Mouse (Mus musculus) adrenal gland, adult 2 months (tissue): ENCODE data around the gene Luc7l3. TPM values are rescaled to one million over a fixed set of nuclear protein-coding genes. Genes with fewer than 3 reads are reported as not detected.

Source experiments
- DNase-seq: peaks from one replicate; pipeline ENCODE4 v3.0.0; 2021
- polyA plus RNA-seq: library from polyadenylated mRNA; depleted of rRNA; stranded (reverse); fragments of >200 nt; gene quantifications from 2 replicates; pipeline ENCODE4 v1.2.3, GENCODE M21; 2012; rRNA removed
- total RNA-seq, 2 experiments: library from RNA; stranded (reverse); gene quantifications; 2 replicates each; pipeline ENCODE4 v1.2.3; 2021

Luc7l3 gene
- total and polyA plus RNA-seq, 3 experiments: 2.6 to 63.7 (median 59.5) TPM

GRCm38 (mm10) chr11:94259814-94260213, 62.0 kb downstream of the Luc7l3 start:
- DNase-seq: no peak

DNA sequence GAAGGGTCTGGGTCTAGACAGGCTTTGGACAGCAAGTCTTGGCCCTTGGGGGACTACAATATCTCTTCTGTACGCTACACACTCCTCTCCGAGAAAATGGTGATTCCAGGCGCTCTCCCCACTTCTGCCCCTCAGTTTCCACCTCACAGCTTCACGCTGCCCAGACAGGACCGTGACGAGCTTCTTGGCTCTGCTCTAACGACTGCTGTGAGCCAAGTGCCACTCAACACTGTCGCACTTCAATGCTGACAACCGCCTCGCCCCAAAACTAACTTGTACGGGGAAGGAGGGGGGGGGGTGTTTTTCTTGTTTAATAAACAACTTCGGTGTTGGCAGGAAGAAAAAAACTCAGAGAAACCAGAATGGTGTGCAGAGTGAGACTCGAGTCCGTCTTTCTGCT, 63.8 kb downstream of the Luc7l3 start:
- DNase-seq: no peak

GRCm38 (mm10) chr11:94255733-94256132, 66.1 kb downstream of the Luc7l3 start:
- DNase-seq: no peak

DNA sequence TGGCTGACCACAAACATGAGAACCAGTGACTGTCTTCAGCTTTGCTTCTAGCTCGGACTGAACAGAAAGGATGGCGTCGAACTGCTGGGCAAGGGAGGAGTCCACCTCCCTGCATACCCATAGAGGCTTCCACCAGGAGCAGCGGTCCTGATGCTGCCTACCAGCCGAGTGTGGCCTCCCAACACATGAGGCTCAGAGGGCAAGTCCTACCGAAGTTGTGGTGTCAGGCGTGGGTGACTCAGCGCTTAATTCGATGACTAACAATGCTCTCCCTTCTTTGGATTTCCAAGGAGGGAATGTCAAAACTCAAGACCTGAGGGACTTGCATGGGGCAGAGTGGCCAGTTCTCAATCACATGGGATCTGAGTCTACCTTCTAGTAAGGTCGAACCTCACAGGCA, 68.1 kb downstream of the Luc7l3 start:
- DNase-seq: peak; percentile 51

DNA sequence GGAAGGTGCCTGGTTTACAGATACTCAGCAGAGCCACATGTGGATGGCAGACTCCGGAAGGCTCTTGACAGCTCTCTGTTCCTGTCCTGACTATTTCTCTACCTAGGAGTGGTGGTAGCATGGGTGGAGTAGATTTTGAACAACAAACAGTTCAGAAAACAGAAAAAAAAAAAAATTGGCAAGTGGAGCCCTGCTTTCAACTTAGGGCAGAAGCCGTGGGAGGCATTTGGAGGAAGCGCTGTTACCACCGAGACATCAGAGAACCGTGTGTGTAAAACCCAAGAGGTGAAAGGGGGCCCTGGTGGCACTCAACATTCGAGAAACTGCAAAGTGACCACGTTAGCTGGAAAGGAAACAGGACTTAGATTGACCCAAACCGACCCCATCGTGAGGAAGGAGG, 68.6 kb downstream of the Luc7l3 start:
- no peak for DNase-seq

GRCm38 (mm10) chr11:94246789-94247061, 75.1 kb downstream of the Luc7l3 start:
- no peak for DNase-seq

- DNase-seq: no peak
Measured at GRCm38 (mm10) chr11:94245955-94246788, 75.6 kb downstream of the Luc7l3 start, which contains the start of gene Wfikkn2. Gene Wfikkn2, minus strand, starts transcription at chr11:94246005.

- no peak for DNase-seq
Measured at GRCm38 (mm10) chr11:94244385-94244784, 77.4 kb downstream of the Luc7l3 start.

DNA sequence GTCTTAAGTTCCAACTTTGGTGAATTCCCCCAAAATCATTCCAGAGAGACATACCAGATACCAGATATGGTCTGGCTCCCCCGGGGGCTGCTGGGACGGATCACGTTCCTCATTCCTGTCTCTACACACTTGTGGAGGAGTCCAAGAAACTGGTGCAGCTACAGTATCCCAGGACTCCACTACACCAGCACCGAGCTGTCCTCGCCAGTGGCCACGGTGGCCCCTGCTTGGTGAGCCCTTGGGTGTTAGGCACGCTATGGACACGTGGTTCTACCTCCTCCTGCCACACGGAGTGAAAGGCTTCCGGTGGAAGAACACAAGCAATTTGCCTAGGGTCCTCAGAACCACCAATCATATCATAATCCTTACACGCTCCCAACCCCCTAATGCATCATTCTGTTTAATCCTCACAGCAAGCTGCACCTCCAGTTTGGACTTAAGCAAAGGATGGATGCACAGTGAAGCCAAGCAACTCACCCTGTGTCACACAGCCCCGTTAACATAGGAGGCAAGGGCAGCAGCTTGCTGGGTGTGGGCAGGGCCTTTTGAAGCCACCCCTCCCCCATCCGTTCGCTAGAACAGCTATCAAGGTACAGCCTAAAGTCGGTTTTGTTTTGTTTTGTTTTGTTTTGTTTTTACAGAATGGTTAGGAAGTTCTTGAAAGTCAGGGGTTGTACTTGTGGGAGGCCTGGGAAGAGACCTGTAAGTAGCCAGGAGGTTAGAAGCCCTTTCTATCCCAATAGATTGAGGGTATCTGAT, 78.2 kb downstream of the Luc7l3 start:
- DNase-seq: no peak

DNA sequence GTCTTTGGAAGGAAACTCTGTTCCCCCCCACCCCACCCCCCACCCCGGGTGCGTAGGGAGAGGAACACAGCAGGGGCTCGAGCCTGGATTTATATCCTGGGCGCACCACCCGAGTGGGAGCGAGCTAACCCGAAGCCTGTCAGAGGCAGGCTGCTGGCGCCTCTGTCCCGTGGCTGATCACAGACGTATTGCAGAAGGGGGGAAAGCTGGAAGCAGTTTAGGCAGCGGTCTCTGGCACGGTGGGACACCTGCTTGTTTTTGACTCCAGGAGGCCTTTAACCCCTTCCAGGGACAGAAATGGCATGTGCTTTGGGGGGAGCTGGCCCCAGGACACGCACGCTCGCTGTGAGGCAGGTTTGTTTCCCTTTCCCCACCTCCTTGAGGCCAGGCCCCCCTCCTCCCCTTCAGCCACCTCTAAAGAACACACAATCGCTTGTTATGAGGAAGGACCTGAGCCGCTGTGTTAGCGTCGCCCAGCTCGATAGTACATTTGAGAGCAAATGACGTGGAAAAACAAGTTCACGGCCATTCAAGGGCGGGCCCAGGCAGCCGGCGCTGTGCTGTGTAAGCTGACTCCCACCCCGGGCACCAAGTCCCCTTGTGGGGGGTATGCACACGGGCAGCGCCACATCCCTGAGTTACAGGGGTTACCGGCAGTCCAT, 78.9 kb downstream of the Luc7l3 start:
- DNase-seq: peak; percentile 52

GRCm38 (mm10) chr11:94239706-94240105, 82.1 kb downstream of the Luc7l3 start:
- DNase-seq: no peak

- no peak for DNase-seq
Measured at GRCm38 (mm10) chr11:94238786-94239185, 83.0 kb downstream of the Luc7l3 start.

Other genes with a start within 250 kb of the Luc7l3 start
- gene Tob1, start 110.5 kb downstream of the Luc7l3 start, total RNA-seq: 100 to 1,000 TPM; 208 to 296 TPM
- gene Tob1, start 110.5 kb downstream of the Luc7l3 start, polyA plus RNA-seq: 332 and 340 TPM in 2 replicates
- gene Wfikkn2, start 76.0 kb downstream of the Luc7l3 start, total RNA-seq: 1 to 10 TPM in 1 of 2 experiments, under 1 TPM in 1; 0.55 to 1.3 TPM
- gene Wfikkn2, start 76.0 kb downstream of the Luc7l3 start, polyA plus RNA-seq: 0.32 and 0.52 TPM in 2 replicates
- not detected for gene Gm21885, start 40.1 kb downstream of the Luc7l3 start, total RNA-seq
- not detected in 2 replicates for gene Gm21885, start 40.1 kb downstream of the Luc7l3 start, polyA plus RNA-seq
- 100 to 1,000 TPM; 163 to 189 TPM for gene Ankrd40, start 6.0 kb upstream of the Luc7l3 start, total RNA-seq
- gene Ankrd40, start 6.0 kb upstream of the Luc7l3 start, polyA plus RNA-seq: 175 and 195 TPM in 2 replicates
- gene Abcc3, start 71.0 kb upstream of the Luc7l3 start, total RNA-seq: 1 to 10 TPM; 6.2 to 7.5 TPM
- gene Abcc3, start 71.0 kb upstream of the Luc7l3 start, polyA plus RNA-seq: 5.8 and 5.9 TPM in 2 replicates
- gene Cacna1g, start 152.2 kb upstream of the Luc7l3 start, total RNA-seq: under 1 TPM; 0.61 to 0.69 TPM
- gene Cacna1g, start 152.2 kb upstream of the Luc7l3 start, polyA plus RNA-seq: 2.7 and 3.5 TPM in 2 replicates
- not detected for gene Spata20, start 164.2 kb upstream of the Luc7l3 start, total RNA-seq
- gene Spata20, start 164.2 kb upstream of the Luc7l3 start, polyA plus RNA-seq: not detected in 2 replicates
- 10 to 100 TPM; 23.3 to 40.4 TPM for gene Epn3, start 178.0 kb upstream of the Luc7l3 start, total RNA-seq
- 23.0 and 25.5 TPM in 2 replicates for gene Epn3, start 178.0 kb upstream of the Luc7l3 start, polyA plus RNA-seq
- gene Mycbpap, start 199.8 kb upstream of the Luc7l3 start, total RNA-seq: 1 to 10 TPM; 3.8 to 6.7 TPM
- 0.49 and 0.84 TPM in 2 replicates for gene Mycbpap, start 199.8 kb upstream of the Luc7l3 start, polyA plus RNA-seq
- gene Rsad1, start 227.3 kb upstream of the Luc7l3 start, total RNA-seq: 10 to 100 TPM in 1 of 2 experiments, 1 to 10 TPM in 1; 8.4 to 13.4 TPM
- gene Rsad1, start 227.3 kb upstream of the Luc7l3 start, polyA plus RNA-seq: 25.8 and 27.0 TPM in 2 replicates
- not detected for gene Chad, start 243.1 kb upstream of the Luc7l3 start, total RNA-seq
- gene Chad, start 243.1 kb upstream of the Luc7l3 start, polyA plus RNA-seq: 0.06 and 0.13 TPM in 2 replicates